Mouse (Mus musculus) lung, postnatal 36 days (tissue): ENCODE measurements around the gene Slc2a3.
"Not testable (repeated sequence)": the region's sequence is repeated elsewhere in the genome, so short reads cannot be mapped to it uniquely, and the experiment has no call there.

Source experiments
- DNase-seq: peaks from one replicate; pipeline ENCODE4 v3.0.0; 2022; ENCODE audit warnings: mixed read lengths

Slc2a3 gene

DNA sequence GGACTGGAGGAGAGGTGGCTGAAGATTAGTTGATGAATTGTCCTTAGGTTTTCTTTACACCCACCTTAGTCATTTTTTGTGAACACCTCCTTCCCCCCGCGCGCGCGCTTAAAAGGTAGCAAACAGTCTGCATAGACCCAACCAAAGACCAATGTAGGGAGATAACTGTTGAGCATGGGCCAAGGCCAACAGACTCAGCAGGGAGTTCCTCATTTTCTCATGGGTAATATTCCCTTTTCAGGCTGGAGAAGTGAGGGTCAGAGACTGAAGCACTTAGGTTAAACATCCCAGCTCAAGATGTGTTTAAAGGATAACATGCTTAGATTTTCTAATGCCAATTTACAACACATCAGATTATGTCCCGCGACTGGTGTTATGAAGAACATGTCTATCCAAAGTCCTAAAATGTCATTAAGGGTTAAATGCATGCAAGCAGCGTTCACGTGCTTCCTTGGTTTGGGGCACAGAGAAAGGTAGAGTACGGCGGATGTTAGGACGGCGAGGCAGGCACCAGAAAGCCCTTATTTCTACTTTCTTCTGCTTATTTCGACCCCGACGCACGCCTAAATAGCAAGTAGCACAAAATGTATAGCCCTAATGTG, 37.5 kb downstream of the Slc2a3 start:
- no peak for DNase-seq

DNA sequence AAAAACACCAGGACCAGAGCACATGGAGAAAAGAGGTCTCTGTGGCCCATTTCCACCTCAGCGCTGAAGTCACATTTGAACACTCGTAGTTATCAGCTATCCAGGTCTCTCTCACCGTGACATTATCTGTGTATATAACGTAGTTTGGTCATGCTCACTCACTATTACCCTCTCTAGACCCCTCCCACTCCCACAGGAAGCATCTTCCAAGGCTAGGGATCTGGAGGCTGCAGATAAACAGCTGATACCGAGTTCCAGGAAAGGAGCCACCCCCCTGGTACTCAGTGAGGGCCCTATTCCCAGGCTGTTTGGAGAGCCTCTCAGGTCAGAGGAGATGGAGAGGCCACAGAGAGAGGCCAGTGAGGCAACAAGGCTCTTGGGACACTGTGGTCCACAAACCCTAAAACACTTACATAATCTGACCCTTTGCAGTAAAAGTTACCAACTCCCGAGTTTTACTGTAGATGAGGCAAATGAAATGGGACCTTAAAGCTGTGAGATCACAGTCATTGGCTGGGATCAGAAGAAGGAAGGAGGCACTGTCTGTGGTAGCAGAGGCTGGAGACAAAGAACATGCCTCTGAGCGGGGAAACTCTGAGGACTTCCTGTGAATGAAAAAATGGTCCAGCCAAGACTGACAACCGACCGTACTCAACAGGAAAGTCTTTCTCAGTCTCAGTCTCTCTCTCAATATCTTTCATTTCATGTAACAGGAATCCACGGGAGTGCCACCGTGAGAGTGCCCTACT, 38.3 kb downstream of the Slc2a3 start:
- no peak for DNase-seq

DNA sequence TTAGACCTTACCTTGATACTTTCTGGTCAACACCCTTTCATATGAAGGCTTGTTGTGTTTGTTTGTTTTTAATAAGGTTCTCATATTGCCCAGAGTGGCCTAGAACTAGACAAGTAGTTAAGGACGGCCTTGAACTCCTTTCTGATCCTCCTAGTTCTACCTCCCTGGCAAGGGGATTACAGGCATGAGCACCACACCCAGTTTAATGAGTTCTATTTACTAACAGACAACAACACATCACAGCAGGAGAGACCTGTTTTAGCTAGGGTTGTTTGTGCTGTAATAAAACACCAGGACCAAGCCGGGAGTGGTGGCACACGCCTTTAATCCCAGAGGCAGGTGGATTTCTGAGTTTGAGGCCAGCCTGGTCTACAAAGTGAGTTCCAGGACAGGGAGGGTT, 39.0 kb downstream of the Slc2a3 start:
- no peak for DNase-seq

DNA sequence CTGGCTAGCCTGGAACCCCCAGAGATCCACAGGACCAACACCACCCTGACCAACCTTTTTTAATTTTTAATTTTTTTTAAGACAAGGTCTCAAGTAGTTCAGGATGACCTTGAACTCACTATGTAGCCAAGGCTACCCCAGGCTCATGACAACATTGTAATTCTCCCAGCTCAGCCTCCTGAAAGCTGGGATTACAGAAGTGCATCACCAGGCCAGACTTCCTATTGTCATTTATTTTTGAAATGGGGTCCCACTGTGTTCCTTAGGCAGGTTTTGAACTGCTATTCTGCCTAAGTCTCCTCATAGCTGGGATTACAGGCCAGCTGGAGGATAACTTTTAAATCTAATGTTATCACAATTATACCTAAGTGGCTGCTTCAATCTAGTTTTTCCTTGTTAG, 39.5 kb downstream of the Slc2a3 start:
- no peak for DNase-seq

DNA sequence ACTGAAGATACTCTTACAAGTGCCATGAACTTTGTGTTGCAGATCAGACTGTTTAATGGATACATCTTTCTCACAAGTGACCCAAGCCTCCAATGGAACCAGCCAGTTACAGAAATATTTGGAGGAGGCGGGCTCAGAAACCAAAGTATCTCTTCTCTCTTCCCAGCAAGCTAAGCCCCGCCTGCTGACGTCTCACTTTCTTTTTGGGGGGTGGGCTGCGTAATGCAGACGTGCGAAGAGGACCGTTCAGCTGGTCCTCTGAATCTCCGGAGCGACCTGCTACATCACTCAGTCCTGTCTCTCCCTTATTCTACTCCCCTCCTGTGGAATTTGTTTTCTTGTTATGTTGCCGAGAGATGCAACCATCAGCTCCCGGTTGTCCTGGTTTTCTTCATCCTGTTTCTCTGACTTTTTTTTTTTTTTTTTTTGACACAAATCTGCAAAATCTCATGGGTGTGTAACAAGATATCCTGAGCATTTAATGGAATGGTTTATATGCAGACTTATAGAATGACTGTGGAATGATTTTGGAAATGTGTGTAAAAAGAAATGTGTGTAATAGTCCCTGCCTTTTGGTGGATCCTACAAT, 40.3 kb downstream of the Slc2a3 start:
- DNase-seq = peak; percentile 63

DNA sequence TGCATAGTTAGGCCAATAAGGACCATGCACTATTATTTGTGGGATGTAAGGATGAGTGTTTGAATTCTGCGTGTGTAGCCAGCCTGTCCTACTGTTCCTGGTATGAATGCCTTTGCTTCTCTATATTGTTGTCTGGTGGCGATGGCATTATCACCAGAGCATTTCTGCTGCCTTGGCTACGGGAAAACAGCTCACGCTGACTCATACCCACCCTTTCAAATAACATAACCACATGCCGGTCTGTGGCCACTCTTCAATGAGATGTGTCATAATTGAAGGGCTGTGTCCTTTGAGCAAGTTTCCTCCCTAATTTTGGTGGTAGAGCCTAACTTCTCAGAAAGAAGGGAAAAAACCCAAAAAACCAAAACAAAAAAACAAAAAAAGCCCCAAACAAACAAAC, 42.7 kb downstream of the Slc2a3 start:
- peak; percentile 36 for DNase-seq

DNA sequence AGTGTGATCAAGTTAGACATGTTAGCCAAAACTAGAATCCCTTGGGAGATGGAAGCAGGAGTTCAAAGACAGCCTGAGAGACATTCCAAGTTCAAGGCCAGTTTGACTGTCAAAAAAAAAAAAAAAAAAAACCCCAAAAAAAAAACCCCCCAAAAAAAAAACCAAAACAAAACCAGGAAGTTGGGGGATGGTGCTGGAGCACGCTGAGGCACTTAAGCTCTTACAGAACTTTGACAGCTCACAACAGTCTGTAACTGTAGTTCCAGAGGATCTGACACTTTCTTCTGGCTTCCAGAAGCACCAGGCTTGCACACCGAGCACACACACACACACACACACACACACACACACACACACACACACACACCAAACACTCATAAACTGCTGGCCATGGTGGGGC, 45.5 kb downstream of the Slc2a3 start:
- no peak for DNase-seq

DNA sequence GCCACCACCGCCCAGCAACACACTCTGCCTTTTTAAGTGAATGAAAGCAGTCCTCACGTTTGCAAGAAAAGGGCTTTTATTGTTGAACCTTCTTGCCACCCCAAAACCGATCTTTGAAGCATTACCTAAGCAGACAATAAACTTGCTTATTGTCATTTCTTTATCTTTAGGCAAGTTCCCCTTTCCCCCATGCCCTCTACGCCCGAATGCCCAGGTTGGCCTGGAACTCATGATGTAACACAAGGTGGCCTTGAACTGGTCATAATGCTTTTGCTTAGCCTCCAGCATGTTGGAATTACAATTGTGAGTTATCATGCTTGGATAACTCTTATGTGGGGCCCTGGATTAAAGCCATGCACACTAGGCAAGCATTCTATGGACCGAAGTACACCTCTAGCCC, 50.9 kb downstream of the Slc2a3 start:
- DNase-seq = no peak

DNA sequence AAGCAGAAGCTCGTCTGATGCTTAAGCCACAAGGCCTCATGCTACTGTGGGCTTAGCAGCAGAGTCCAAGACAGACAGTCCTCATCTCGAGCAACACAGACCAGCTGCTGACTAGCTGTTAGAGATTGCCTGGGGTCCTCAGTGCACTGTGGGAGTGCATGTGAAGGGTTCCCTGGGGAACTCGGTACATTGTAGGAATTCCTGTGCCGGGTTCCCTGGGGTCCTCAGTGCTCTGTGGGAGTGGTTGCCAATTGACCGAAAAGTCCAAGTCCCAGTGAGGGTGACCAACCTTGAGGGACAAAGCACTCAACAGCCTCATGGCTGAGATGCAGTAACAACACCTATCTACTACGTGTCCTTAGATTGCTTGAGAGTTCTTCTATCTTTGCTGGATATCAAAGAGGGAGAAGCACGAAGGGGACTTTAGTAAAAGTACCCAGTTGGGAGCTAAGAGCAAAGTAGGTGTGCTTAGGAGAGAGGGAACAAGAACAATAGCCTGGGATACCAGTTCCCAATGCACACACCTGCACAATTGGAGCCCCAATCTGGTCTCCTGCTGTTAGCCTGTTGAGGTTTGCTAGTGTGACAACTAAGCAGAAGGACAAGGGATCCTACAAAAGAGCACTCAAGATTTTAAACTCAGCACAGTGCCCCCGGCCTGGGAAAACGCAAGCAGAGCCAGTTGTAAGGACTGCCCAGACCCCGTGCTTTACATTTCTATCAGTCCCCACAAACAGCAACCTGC, 56.8 kb downstream of the Slc2a3 start:
- no peak for DNase-seq

DNA sequence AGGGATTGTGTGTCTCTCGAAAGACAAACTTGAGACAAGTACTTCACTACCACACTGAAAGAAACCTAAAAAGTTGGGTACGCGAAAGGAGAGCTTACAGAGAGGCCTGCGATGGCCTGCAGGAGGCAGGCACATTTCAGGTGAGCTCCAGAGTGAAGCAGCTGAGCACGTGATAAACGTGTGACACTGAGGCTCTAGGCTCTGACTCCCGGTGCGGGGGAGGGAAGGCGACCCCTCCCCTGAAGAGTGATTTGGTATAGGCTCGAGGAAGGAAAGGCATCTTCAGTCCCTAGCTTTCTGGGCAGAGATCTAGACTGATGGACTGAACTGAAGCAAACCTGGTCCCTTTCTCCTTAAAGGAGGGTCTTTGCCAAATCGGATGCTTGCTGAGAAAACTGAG, 58.1 kb downstream of the Slc2a3 start:
- no peak for DNase-seq

DNA sequence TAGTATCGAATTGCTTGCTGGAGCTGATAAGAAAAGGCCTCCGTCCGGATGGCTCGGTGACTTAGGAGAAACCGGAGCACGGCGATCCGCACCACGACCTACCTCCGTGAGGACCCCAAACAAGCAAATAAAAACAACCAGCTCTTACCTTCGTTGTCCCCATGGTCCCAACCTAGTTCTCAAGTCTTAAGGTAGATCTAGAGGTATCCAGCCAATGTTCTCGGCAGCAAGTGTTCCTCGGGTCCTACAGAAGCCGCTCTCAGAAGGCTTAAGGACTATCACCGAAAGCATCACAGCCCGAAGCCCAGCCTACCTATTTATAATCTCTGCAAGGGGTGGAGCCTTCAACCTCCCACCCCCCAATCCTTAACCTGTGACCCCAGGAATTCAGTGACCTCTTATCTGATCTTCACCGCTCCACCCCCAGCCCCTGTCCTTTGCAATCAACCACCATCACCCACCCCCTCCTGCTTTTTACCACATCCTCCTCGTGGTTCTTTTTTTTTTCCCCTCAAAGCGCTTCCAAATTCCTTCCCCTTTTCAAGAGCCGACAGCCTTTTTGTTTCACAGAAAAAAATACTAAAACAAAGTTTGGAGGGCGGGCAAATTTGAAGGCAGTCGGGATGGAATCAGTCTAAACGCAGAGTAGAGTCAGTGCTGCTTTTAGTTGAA, 59.1 kb downstream of the Slc2a3 start:
- DNase-seq = peak; percentile 38

DNA sequence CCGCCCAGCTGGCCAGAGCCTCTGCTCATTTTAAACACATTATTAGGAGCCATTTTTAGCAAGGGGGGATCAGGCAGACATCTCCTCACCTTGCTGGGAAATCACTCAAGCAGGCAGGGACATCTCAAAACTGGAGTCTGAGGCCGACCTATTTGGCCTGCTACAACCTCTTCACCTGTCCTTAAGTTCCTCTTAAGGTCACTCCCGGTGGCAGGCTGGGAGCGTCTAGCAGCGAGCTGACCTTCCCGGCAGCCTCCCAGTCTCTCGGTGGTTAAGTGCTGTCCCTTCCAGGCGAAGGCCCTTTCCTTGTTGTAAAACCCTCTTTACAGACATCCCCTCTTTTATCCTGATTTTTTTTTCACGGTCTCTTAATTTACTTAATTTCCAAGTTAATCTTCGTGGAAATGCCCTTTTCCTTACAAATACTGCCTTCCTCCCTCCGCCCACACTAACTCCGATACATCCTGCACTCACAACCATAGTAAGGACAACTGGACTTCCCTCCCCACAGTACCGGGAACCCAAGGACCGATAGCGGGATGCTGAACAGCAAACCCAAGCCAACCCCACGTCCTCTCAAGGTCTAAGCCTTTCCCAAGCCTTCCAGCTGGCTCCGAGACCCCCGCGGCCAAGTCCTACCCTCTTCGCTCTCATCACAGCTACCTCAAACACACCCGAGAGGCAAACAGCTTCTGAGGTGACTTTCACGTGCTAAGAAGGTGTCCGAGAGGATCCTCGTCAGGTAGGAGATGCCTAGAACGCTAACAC, 59.8 kb downstream of the Slc2a3 start:
- DNase-seq = no peak

DNA sequence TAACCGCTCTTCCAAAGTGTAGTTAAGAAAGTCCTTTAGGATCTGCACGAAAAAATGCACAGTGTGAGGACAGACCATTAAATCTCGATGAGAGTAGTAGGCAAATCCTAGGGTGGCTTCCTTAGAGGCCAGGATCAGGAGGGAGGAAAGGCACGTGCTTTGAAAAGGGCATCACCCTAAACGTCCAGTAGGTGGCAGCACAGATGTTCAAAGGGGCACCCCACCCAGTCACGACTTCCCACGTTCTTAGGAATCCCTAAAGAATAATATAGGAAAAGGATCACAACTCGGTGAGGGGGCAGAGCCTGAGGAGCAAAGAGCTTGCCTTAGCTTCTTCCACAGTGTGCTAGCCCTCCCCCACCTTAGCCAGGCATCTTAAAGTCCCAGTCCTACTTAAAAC, 61.5 kb downstream of the Slc2a3 start:
- DNase-seq = peak; percentile 78

DNA sequence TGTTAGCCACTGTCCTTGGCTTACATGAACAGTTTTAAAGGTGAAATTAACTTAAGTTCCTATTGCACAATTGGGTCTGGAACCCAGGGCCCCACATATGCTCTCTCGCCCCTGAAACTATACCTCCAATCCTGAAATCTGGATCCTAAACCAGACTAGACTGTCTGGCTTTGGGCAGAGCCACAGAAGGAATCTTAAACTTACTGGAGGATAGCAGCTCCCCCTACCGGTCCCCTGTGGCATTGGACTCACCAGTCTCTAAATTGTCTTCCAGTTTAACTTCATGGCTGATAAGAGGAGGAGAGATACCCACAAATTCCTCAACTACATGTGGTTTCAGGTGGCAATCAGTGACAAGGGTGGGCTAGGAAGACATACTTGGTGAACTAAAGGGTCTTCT, 81.5 kb downstream of the Slc2a3 start:
- peak; percentile 81 for DNase-seq

DNA sequence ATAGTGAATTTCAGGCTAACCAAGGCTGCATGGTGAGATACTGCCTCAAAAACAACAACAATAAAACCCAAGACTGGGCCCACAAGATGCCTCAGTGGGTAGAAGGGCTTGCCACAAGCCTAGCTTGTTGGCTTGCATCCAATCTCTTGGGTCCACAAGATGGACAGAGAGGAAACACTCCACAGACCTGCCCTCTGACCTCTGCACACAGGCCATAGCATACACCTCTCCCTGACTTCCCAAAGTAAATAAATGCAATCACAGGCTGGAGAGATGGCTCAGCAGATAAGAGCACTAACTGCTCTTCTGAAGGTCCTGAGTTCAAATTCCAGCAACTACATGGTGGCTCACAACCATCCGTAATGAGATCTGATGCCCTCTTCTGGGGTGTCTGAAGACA, 83.2 kb downstream of the Slc2a3 start:
- DNase-seq = not testable (repeated sequence)

DNA sequence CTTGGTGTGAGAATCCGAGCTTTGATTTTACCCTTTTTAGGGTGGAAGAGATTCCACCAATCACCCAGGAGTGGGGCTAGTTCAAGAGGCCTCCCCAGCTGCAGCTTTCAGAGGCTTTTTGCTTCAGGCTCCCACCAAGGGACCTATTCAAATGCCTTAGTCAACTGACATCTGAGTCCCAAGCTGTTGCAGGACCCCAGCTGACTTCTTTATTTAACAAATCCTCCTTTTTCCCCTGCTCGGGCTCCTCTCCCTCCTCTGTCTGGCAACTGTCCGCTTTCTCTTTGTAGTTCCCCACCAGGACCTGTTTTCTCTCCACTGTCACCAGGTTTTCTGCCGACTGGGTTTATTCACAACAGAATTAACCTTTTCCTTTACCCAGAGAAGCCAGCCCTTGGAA, 85.6 kb downstream of the Slc2a3 start:
- DNase-seq = no peak

DNA sequence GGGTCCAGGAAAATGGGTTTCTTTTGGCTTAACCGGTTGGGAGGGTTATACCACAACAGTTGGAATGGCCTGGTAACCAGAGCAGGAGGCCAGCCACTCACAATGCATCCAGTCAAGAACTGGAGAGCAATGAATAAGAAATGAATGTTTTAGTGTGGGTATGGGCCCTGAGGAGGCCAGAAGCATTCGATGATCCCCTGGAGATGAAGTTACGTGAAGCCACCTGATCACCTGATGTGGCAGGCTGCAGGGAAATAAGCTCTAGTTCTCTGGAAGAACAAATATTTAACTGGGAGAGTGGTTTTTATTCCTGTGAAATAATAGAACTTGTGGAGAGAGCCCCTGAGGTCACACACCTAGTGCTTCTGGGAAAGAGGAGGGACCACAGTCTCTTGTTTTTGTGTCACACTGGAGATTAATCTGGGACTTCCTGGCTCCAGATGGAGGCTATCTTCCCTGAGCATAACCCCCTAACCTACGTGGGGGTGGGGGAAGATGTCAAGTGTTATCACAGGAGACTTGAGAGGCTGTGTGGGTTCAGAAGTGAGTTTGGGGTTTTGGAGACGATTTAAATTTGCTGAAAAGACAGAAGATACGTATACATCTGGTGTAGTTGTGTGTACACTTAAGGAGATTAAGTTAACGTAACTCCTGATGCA, 86.6 kb downstream of the Slc2a3 start:
- DNase-seq = no peak

DNA sequence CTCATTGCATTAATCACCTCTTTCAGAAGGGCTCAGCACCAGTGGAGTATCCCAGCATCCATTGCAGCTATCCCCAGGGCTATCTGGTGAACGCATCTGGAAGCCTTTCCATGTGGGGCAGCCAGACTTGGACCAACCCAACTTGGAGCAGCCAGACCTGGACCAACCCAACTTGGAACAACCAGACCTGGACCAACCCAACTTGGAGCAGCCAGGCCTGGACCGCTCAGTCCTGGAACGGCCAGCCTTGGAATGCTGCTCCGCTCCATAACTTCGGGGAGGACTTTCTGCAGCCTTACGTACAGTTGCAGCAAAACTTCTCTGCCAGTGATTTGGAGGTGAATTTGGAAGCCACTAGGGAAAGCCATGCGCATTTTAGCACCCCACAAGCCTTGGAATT, 88.3 kb downstream of the Slc2a3 start:
- DNase-seq = not testable (repeated sequence)

DNA sequence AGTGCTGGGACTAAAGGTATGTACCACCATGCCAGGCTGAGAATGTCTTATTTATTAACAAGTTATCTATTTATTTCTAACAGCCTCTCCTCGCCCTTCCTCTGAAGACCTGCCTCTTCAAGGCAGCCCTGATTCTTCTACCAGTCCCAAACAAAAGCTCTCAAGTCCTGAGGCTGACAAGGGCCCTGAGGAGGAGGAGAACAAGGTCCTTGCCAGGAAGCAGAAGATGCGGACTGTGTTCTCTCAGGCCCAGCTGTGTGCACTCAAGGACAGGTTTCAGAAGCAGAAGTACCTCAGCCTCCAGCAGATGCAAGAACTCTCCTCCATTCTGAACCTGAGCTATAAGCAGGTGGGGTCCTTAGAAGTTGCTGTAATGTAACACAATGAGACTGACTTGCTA, 90.0 kb downstream of the Slc2a3 start:
- DNase-seq = no peak

DNA sequence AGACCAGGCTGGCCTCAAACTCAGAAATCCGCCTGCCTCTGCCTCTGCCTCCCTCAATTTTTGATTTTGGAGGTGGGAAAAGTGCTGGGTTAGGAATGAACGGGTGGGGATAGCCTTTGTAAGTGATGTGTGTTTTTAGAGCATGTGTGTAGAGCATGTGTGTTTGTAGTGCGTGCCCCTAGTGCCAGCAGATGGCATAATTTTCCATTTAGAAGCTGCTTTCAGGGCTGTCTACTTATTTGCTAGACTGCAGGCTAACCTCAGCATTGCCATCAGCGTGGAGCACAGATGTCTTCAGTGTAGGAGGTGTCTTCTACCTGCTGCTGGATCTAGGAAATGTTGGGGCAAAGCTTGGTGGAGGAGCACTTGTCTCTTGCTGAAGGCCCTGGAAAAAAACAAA, 92.6 kb downstream of the Slc2a3 start:
- DNase-seq = no peak

DNA sequence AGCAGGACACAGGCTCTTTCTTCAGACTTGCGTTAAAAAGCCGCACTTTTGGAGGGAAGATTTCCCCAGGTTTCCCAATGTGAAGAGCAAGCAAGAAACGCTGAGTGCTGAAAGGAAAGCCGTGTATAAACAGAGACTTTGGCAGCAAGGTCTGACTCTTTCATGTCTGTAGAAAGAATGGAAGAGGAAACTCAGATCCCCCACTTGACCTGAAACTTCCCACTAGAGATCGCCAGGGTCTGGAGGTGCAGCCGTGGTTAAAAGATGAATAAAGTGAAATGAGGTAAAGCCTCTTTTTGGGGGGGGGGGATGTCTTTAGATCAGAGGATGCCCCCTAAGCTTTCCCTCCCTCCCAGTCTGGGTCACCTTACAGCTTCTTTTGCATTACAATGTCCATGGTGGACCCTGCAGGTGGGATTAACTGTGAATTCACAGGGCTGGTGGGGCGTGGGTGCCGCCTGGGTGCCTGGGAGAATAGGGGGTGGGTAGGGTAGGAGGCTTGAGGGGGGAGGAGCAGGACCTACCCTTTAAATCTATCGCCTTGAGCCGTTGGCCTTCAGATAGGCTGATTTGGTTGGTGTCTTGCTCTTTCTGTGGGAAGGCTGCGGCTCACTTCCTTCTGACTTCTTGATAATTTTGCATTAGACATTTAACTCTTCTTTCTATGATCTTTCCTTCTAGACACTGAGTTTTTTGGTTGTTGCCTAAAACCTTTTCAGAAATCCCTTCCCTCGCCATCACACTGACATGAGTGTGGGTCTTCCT, 94.2 kb downstream of the Slc2a3 start, which contains the start of gene Nanog:
Gene Nanog (plus strand): TSS at position 454 of the 765 bp plus-strand sequence.
- no peak for DNase-seq
